In genomic region chr19:10389391-10390098, GRCm38 (mm10) we compare ENCODE assay signal across 7 mouse cellular contexts. TPM values are rescaled to one million over a fixed set of nuclear protein-coding genes. Genes with fewer than 3 reads are reported as not detected.
DNase-seq lines count a peak whose midpoint lies in the region; ATAC-seq and TF ChIP-seq lines count a peak whose summit lies in the region.

No protein-coding gene starts in this region.

- no peak for TF ChIP-seq POLR2A in lung, adult 2 months (IDR thresholded peaks at IDR 0.05; ENCODE audit: borderline replicate concordance, extremely low read depth, low read depth, low read length)

- H3K36me3 ChIP-seq in forebrain, postnatal 0 days (ENCODE audit: insufficient read depth) = no peaks in the 10 kb centered on the region
- no peaks in the 10 kb centered on the region for H3K36me3 ChIP-seq in liver, embryonic 11.5 days (ENCODE audit: control insufficient read depth, insufficient read depth, low read length)
- no peaks in the 10 kb centered on the region for H3K36me3 ChIP-seq in stomach, embryonic 16.5 days (ENCODE audit: control insufficient read depth, insufficient read depth, low read length)

- H3K4me1 ChIP-seq in lung, adult 2 months (ENCODE audit: control insufficient read depth, insufficient read depth, low read length) = peaks cover 2% of the 10 kb centered on the region; the same call in 1 of the 2 replicates
- peaks cover 4% of the 10 kb centered on the region for H3K4me1 ChIP-seq in forebrain, postnatal 0 days (ENCODE audit: insufficient read depth)
- H3K4me1 ChIP-seq in liver, embryonic 11.5 days (replicated peaks; ENCODE audit: control insufficient read depth, insufficient read depth, low read length) = peaks cover 8% of the 10 kb centered on the region
- peaks cover 11% of the 10 kb centered on the region for H3K4me1 ChIP-seq in stomach, embryonic 16.5 days (ENCODE audit: control insufficient read depth, insufficient read depth, low read length)

- peak overlapping the region; percentile 26 for H3K4me3 ChIP-seq in lung, adult 2 months (replicated peaks; ENCODE audit: extremely low read depth, low read depth, low read length)
- H3K4me3 ChIP-seq in forebrain, postnatal 0 days (ENCODE audit: low read depth, low read length) = peak overlapping the region; percentile 83
- peak overlapping the region; percentile 64 for H3K4me3 ChIP-seq in liver, embryonic 11.5 days (ENCODE audit: low read depth, low read length)
- peak overlapping the region; percentile 62 for H3K4me3 ChIP-seq in stomach, embryonic 16.5 days (replicated peaks; ENCODE audit: low read length)

- TF ChIP-seq CTCF in lung, adult 2 months (IDR thresholded peaks at IDR 0.05; ENCODE audit: insufficient read depth, low read length) = no peak
- no peak for TF ChIP-seq CTCF in forebrain, postnatal 0 days (IDR thresholded peaks at IDR 0.05; ENCODE audit: low read depth)

- peak overlapping the region; percentile 70 for H3K4me2 ChIP-seq in forebrain, postnatal 0 days (ENCODE audit: low read depth)
- H3K4me2 ChIP-seq in liver, embryonic 11.5 days = peak overlapping the region; percentile 77
- H3K4me2 ChIP-seq in stomach, embryonic 16.5 days (ENCODE audit: low read depth, low read length) = peak overlapping the region; percentile 95

- no peaks in the 10 kb centered on the region for H3K9me3 ChIP-seq in forebrain, postnatal 0 days (ENCODE audit: low read length)
- no peaks in the 10 kb centered on the region for H3K9me3 ChIP-seq in liver, embryonic 11.5 days (ENCODE audit: control insufficient read depth, low read length)
- H3K9me3 ChIP-seq in stomach, embryonic 16.5 days (replicated peaks; ENCODE audit: control insufficient read depth, low read length) = no peaks in the 10 kb centered on the region

- peak overlapping the region; percentile 81 for H3K9ac ChIP-seq in forebrain, postnatal 0 days
- peak overlapping the region; percentile 65 for H3K9ac ChIP-seq in liver, embryonic 11.5 days (ENCODE audit: low read depth, low read length)
- H3K9ac ChIP-seq in stomach, embryonic 16.5 days (ENCODE audit: low read length) = peak overlapping the region; percentile 78

- H3K27me3 ChIP-seq in forebrain, postnatal 0 days (ENCODE audit: insufficient read depth, low read length) = no peaks in the 10 kb centered on the region
- H3K27me3 ChIP-seq in liver, embryonic 11.5 days (replicated peaks; ENCODE audit: control insufficient read depth, insufficient read depth, low read length) = peaks cover 62% of the 10 kb centered on the region
- peaks cover 12% of the 10 kb centered on the region for H3K27me3 ChIP-seq in stomach, embryonic 16.5 days (ENCODE audit: control insufficient read depth, insufficient read depth, low read length)

- 2% methylated on average over 54 of the region's 54 CpGs for WGBS in lung, adult 2 months
- WGBS in forebrain, postnatal 0 days = under 1% methylated on average over 51 of the region's 54 CpGs
- WGBS in liver, embryonic 11.5 days = 4% methylated on average over 52 of the region's 54 CpGs
- under 1% methylated on average over 54 of the region's 54 CpGs for WGBS in stomach, embryonic 16.5 days

- peak; percentile 58 for ATAC-seq in forebrain, postnatal 0 days
- peak; percentile 34 for ATAC-seq in liver, embryonic 11.5 days (replicated peaks; ENCODE audit: low FRiP score)
- peak; percentile 38 for ATAC-seq in stomach, embryonic 16.5 days (ENCODE audit: insufficient read depth, low FRiP score)

- DNase-seq in lung, adult 2 months = peak; percentile 31
- DNase-seq in lung, postnatal 25 days (ENCODE audit: low spot score) = no peak
- DNase-seq in cerebellum, adult 9-11 months = peak; percentile 76
- DNase-seq in forebrain, postnatal 0 days = peak; percentile 55
- peak; percentile 38 for DNase-seq in liver, embryonic 11.5 days (ENCODE audit: low spot score)
- no peak for DNase-seq in ovary, adult 18-20 months (ENCODE audit: low spot score)

- peak overlapping the region; percentile 70 for H3K27ac ChIP-seq in forebrain, postnatal 0 days (ENCODE audit: low read depth, low read length)
- no peak overlapping the region for H3K27ac ChIP-seq in liver, embryonic 11.5 days (ENCODE audit: low read depth, low read length)
- no peak overlapping the region for H3K27ac ChIP-seq in stomach, embryonic 16.5 days (ENCODE audit: low read length)

RNA-seq across cellular contexts. Expression of gene Syt7, which starts 0.7 kb away (rescaled TPM):
- polyA plus RNA-seq in lung, adult 2 months (2012; rRNA removed) = 10.9 and 11.7 TPM in 2 replicates
- total RNA-seq in forebrain, postnatal 0 days (2014; rRNA removed) = 91.6 and 110 TPM in 2 replicates
- polyA plus RNA-seq in forebrain, postnatal 0 days (2015; fragmentation: Nextera tagmentation; extraction: Ambion mirVana) = 14.9 and 19.2 TPM in 2 replicates
- polyA plus RNA-seq in liver, embryonic 11.5 days (2014; fragmentation: Nextera tagmentation; extraction: Ambion mirVana) = 1.2 and 1.4 TPM in 2 replicates
- 0.84 TPM in 2 replicates for polyA plus RNA-seq in stomach, embryonic 16.5 days (2015; fragmentation: Nextera tagmentation; extraction: Ambion mirVana)

Comparison
In these comparisons a context has a peak if more than half of its experiments do, and no peak if none do; other contexts are left out.
1. DNase-seq: peak in lung, adult 2 months (single experiment), cerebellum, adult 9-11 months (single experiment), forebrain, postnatal 0 days (single experiment) and liver, embryonic 11.5 days (single experiment); none in lung, postnatal 25 days (single experiment) and ovary, adult 18-20 months (single experiment).
2. H3K4me3 ChIP-seq: peak in every context shown above with its lines; median percentile 83 in forebrain, postnatal 0 days; 64 in liver, embryonic 11.5 days; 62 in stomach, embryonic 16.5 days; 26 in lung, adult 2 months.
3. Peak in every context shown above with its lines, with median percentiles within 50 percentile points of each other: ATAC-seq, H3K4me2 ChIP-seq and H3K9ac ChIP-seq.